Mouse (Mus musculus) mouse embryonic stem cell (cell line): Measurements from ENCODE around the gene Zfx.

ENCODE experiments used
- in situ Hi-C, 2 experiments: fragments of 300-500 bp; cut with MboI; formaldehyde crosslinking; loops; 1 replicate in 1 of 2; 3 replicates in 1 of 2; pipeline ENCODE4 v1.14.3; 2019 to 2020; ENCODE audit warnings: low sequenced_read_pairs in 2 of 2, low pct_unique_long_range_greater_than_20kb in 1 of 2, mixed read lengths in 1 of 2; ENCODE audit not compliant: unreplicated experiment in 1 of 2

Zfx gene

DNA sequence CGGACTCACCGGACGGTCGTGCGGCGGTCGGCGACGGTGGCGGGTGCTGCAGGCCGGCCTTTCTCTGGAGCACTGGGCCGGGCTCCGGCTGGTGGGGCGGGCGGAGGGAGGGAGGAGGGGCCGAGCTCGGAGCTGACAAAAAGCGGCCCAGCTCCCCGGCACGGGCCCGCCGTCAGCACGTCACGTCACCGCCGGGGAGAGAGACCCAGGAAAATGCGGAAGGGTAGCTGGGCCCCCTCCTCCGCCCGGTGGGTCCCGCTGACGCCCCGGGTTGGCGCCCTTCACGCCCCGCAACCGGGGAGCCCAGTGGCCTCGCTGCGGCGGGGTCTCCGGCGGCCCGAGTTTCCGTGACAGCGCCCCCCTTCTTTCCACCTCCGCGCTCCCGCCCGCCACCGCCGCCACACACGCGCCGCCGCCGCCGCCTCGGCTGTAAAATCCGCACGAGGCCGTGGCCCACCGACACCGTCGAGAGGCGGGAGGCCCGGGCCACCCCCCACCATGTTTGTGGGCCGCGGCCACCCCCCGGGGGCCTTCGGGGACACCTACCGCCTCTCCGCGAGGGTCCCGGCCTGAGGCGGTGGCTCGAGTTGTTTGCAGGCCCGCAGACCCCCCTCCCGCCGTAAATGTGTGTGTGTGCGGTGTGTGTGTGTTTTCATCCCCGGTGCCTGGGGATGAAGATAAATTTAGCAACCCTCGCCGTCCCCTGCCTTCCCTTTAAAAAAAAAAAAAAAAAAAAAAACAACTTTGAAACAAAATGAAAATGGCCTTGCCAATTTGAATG is at the start of gene Zfx:
Zfx (minus strand) TSS at position 644 of the 781 bp plus-strand sequence.
- in situ Hi-C loops = no loop called here

DNA sequence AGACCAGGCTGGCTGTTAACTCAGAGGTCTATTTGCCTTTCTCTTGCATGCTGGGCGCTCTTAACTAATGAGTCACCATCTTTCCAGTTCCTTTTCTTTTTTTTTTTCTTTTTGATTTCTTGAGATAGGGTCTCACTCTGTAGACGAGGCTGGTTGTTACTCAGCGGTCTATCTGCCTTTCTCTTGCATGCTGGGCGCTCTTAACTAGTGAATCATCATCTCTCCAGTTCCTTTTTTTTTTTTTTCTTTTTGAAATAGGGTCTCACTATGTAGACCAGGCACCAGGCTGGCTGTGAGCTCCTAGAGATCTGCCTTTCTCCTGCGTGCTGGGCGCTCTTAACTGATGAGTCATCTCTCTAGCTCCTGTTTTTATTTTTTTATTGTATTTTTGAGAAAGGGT is 45.8 kb upstream of the Zfx start:
- in situ Hi-C loops = no loop called here

DNA sequence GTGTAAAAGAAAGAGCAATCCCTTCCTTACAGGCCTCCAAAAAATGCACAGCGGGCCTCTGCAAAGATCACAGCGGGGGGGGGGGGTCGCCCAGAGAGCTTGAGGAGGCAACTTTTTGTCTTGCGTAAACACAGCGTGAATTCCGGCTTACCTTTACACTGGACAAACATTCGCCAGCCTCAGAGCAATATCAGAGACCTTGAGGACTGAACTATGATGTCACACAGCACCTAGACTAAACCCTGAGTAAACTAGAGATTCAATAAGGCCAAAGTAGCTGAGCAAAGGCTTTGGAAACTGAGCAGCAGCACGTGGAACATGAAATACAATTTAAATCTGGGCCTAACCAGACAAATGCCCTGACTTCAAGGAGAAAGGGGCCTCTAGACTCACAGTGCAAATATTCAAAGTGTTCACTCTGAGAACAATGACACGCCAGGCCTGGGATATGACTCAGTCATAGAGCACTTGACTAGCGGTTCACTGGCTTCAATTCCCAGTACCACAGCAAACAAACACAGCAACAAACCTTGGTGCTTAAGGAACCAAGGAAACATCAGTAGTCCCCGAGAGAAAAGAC is 28.8 kb upstream of the Zfx start:
- in situ Hi-C loops = no loop called here

DNA sequence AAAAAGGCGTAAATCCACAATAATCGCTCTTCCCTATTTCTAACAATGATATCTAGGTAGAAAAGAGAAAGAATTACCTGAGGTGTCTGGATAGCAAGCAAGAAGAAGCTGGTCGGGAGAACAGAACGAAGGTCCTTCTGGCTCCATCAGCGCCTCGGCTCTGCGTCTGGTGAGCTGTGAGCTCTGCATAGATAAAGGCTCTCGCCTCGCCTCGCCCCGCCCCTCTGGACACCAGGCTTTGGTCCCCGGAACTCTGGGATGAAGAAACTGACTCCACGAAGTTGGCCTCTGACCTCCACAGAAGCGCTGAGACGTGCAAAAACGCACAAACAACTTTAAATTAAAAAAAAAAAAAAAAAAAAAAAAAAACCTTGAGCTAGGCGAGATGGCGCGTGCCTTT is 27.0 kb upstream of the Zfx start:
- in situ Hi-C loops = no loop called here

DNA sequence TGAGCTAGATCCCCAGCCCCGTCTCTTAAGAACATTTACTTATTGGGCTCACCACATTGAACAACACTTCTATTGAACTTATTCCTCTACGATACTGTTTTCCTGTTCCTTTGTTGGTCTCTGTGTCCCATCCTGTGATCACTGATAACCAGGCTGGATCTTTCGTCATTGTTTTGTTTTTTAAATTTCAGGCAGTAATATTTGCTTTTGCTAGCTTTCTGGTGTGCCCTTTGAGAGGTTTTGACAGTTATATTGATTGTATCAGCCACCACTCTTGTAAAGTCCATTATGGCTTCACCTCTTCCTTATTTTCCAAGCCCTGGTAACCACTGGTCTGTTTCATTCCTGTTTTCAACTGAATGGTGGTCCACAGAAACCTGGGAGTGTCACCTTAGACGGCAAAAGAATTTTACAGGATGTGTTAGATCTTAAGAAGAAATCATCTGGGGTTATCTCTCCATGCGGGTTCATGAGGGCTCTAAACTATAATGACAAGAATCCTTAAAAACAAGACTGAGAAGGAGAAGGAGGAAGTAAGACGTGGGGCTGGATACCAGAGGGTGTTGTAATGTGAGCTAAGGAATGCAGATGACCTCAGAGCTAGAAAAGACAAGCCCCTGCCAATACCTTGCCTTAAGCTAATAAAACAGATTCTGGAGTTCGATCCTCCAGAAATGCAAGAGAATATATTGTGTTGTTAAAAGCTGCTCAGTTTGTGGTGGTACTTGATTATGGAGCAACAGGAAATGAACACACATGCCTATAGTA is 18.7 kb upstream of the Zfx start:
- in situ Hi-C loops = no loop called here

DNA sequence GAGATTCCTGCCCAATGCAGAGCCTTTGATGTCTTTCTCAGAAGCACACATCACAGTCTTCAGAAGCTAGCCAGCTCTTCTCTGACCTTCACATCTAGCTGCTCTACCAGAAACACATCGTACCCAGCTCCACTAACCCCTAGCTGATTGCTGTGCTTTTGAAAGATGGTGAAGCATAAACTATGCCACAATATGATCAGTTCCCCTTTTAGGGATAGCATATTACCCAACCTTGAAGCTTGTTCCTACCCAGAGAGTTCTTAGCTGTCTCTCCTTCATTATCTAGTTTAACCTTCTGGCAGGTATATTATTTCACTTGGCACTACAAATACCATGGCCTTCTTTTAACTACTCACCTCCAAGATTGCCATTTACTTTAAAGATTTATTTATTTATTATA is 16.6 kb upstream of the Zfx start:
- in situ Hi-C loops = no loop called here

DNA sequence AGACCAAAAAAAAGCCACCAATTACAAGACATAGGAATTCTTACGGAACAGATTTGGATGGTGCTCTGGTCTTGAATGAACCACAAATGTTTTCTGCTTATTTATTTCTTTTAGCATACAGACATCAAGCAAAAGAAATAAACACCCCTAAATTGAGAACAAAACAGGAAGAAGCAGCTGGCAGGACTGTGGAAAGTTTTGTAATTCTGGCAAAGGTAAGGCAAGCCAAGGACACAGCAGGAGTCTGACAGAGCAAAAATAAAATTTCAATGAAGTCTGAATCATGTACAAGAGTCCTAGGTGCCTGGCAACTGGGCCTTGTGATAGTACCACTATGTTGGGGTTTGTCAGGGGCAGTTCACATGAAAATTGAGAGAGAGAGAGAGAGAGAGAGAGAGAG is 14.8 kb upstream of the Zfx start:
- in situ Hi-C loops = no loop called here

DNA sequence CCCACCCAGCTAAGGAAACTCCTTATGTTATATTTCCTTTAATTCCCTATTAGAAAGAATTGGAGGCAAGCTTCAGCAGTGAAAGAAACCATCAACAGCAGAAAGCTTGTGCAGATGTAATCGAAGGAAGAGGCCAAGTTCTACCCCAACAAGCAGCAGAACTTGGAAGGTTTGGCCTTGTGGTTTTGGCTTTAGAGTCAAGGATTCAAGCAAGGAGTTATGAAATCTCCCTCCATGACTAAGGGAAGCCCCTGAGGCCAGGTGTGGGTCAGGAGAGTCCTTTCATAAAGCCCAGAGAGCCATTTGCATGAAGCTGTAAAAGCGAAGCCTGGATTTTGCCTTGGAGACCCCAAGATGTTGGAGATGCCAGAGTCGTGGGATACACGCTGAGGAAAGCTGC is 11.6 kb upstream of the Zfx start:
- in situ Hi-C loops = no loop called here

DNA sequence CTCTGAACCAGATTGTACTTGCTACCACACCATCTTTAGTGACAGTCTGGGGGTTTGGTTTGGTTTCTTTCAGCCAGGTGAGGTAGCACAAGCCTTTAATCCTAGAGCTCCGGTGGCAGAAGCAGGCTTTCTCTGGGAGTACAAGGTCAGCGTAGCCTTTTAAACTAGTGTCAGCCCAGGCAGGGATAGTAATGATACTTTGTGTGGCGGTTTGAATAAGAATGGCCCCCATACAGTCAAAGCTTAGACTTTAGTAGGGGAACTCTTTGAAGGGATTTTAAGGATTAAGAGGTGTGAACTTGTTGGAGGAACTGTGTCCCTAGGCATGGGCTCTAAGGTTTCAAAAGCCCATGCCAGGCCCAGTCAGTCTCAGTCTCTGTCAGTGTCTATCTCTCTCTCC is 10.0 kb upstream of the Zfx start:
- in situ Hi-C loops = no loop called here

DNA sequence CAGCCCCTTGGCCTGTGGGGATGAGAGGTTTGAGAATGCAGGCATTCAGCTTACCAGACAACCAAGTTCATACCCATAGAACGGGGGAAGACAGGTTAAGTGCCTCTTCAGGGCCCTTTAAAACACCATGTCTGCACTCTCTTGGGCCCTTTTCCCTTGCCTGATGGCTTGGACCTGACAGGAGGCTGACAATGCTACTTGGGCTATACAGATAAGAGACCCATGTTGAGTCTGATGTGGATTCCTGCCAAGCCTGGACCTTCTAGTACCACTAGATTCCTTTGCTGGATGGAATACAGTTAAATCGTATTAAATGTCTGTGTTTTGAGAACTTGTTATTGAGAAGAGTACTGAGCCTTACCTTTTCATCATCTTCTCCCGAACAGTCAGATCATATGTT is 8.7 kb upstream of the Zfx start:
- in situ Hi-C loops = no loop called here

DNA sequence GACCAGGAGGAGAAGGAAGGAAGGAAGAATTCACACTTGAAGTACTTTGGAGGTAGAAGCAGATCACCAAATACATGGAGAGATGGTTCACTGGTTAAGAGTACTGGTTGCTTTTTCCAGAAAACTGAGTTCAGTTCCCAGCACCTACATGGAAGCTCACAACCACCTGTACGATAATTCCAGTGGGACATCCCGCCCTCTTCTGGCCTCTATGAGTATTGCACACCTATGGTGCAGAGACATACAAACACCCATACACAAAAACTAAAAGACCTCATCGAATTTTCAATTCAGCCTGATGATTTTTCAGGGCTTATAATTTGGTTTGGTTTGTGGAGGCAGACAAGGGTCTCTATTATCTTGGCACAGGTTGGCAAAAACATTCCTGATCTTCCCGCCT is 6.2 kb upstream of the Zfx start:
- in situ Hi-C loops = no loop called here

DNA sequence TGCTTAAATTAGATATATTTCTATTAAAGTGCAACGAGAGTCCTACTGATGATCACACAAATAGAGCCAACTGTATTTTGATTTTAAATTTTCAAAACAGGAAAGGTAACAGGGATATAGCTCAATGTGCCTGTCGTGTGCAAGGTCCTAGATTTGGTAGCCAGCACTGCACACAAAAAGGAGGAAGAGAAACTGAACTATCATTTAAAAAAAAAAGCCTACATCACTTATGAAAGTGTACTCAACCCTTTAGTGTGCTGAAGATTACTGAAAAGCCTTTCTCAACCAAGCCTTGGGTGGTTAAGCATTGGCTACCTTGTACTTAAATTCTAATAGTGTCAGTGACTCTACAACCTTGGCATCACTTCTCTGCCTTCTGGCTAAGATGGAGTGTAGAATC is 2.4 kb upstream of the Zfx start:
- in situ Hi-C loops = no loop called here

DNA sequence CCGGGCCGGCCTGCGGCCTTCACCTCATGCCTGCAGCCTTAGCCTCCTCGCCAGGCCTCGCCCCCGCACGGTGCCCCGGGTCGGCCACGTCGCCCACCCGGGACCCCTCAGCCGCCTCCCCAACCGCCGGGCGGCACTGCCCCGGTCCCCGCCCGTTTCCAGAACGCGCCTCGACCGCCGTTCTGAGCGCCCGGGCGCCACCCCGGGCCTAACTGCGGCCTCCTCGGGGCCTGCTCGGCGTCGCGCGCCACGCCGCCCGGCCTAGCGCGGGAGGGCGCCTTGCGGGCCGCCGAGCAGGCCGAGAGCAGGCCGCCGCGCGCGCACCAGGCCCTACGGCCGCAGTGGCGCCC is 818 bp downstream of the Zfx start:
- in situ Hi-C loops = no loop called here

DNA sequence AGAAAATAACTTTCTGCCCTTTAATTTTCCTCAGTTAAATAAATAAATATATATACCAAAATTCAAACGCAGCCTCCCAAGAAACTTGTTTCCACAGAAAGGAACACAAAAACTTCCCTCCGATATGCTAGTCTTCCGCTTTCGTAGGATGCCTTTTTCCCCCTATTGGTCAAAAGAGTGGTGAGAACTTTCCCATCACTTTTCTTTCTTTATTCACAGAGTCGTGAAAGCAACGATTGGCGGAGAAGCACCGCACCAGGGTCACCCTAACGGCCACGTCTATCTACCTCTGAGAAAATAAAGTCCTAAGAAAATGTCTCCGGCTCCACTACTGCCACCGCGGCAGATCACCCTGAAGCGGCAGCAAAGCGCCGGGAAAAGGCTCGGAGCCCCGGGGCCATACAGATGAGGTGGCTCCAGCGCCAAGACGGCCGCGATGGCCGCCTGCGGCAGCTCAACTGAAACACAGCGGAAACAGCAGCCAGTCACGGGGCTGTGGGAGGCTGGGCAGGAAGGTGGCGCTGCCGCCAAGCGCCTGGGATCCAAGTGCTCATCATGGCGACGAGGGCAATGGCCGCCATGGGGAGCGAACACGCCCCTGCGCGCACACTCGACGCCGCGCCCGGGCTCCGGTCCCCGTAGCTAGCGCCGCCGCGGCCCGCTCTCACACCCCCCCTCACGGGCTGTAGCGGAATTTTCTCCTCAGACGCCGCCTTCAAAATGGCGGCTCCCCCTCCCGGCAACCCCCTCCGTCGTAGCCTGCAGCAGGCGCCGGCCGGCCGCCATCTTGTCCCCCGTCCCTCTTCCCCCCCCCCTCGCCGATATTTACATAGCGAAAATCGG is 1.4 kb downstream of the Zfx start:
- in situ Hi-C loops = no loop called here

DNA sequence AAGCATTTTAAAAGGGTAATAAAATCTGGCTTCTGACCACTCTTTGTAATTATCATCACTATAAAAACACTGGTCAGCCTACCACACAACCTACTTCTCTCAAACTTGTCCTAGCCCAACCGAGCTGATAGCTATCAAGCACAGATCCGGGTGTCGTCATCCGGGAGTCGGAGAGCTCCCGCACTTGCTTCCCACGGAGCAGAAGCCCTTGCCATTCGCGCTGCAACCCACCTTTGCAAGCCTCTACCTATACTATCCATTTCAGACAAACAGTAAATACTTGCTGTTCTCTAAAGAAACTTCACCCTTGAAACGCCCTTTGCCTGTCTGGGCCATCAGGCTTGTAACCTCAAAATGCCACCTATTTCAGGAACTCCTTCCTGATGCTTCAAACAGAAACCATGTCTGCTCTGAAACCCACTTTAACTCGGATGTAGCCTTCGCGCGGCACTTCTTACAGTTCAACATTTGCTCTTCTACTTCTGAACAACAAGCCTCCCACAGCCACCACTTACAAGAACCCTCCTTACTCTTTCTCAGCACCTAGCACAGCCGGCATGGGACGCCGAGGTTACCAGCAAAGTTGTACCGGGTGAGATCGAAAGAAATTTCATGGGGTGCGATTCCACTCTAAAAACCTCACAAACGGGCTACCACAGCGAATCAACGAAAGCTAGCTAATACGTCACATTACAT is 2.2 kb downstream of the Zfx start:
- in situ Hi-C loops = no loop called here

DNA sequence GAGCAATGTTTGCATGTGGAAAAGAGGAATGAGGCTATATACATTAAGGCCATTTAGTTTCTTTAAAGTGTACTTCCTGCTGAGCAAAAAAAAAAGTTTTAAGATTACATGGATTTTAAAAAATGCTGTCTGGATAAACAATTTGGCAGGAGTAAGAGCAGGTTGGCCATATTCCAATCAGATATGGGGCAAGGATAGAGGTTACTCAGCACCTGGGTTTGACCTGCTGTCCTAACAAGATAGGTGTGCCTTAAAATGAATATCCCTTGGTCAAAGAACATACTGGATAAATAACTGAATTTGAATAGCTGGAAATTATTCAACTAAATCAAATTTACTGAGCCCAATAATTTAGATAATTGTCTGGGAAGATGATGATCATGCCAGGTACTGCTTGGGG is 5.2 kb downstream of the Zfx start:
- in situ Hi-C loops = no loop called here

DNA sequence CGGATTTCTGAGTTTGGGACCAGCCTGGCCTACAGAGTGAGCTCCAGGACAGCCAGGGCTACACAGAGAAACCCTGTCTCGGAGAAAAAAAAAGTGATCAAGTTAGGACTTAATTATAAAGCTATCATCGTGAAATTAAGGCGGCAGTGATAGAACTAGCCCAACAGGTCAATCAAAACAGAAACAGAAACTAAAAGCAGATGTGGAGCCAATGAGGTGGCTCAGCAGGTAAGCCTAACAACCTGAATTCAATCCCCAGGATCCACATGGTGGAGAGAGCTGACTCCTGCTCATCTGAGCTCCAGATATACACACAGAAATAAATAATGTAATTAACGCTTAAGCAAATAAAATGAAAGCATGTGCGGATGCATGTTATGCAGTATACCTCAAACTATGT is 7.6 kb downstream of the Zfx start:
- in situ Hi-C loops = no loop called here

DNA sequence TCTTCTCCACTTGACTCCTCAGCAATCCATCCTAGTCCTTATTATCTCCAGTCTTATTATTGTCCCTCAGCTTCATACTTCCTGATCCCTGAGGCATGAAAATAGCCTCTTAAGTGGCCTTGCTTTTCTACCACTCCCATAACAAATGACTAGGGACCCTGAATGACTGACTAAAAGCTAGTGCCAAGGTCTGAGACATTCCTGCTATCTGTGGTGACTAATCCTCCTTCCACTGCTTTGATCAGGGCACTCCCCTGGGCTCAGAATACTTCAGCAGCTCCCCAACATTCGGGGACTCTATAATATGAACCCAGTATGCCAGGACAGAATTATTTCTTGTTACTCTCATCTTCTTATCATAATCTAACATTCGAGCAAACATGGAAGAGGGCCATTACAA is 17.5 kb downstream of the Zfx start:
- in situ Hi-C loops = no loop called here

DNA sequence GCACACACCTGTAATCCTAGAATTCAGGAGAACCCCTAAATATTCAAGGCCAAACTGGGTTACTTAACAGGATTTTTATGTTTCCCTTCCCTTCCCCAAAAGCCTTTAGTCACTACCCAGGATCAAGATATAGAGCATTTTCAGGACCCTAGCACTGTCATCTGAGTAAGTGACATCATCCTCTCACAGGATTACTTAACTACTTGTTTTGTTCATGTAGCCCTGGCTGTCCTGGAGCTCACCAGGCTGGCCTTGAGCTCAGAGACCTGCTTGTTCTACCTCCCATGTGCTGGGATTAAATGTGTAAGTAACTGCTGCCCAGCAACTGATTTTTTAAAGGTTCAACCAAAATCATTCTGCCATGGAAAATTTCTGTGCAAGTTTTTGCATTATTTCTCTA is 20.6 kb downstream of the Zfx start:
- in situ Hi-C loops = no loop called here
